ENCODE assay signal across 10 mouse cellular contexts in genomic region chr17:84274163-84274562, GRCm38 (mm10).
DNase-seq lines count a peak whose midpoint lies in the region; ATAC-seq and TF ChIP-seq lines count a peak whose summit lies in the region.
"Had no signal": no experiment of that assay in that cellular context is flagged by ENCODE, and none has a peak within 500 bp of the region (broad histone marks: within the 10 kb centered on the region; RNA-seq: fewer than 3 reads in every experiment).

No protein-coding gene starts in this region.

- ATAC-seq in forebrain, postnatal 0 days: peak; percentile 87

- H3K27me3 ChIP-seq in heart, adult 2 months (ENCODE audit: control insufficient read depth, insufficient read depth, low read length): no peaks in the 10 kb centered on the region
- H3K27me3 ChIP-seq in forebrain, postnatal 0 days (ENCODE audit: insufficient read depth, low read length): no peaks in the 10 kb centered on the region
- H3K27me3 ChIP-seq: CH12.LX had no signal

- 67% methylated on average over 6 of the region's 6 CpGs for WGBS in heart, adult 2 months
- 21% methylated on average over 6 of the region's 6 CpGs for WGBS in forebrain, postnatal 0 days

- no peaks in the 10 kb centered on the region for H3K79me2 ChIP-seq in heart, adult 2 months (replicated peaks; ENCODE audit: control insufficient read depth, insufficient read depth, low read length)

- H3K4me3 ChIP-seq in heart, adult 2 months: no peak overlapping the region
- no peak overlapping the region for H3K4me3 ChIP-seq in forebrain, postnatal 0 days (ENCODE audit: low read depth, low read length)

- no peaks in the 10 kb centered on the region for H3K9me3 ChIP-seq in forebrain, postnatal 0 days (ENCODE audit: low read length)

- H3K4me1 ChIP-seq in heart, adult 2 months (ENCODE audit: control insufficient read depth, insufficient read depth, low read length): peaks cover 14% of the 10 kb centered on the region
- H3K4me1 ChIP-seq in forebrain, postnatal 0 days (ENCODE audit: insufficient read depth): no peaks in the 10 kb centered on the region

- TF ChIP-seq POLR2A in heart, adult 2 months (IDR thresholded peaks at IDR 0.05; ENCODE audit: insufficient read depth, low read depth, low read length): no peak

- peak in 1 of 2 experiments; percentile 34 for DNase-seq in heart, adult 2 months
- no peak for DNase-seq in heart, postnatal 36 days
- DNase-seq in Muller cell, postnatal 12 days (ENCODE audit: inconsistent ontology term): peak; percentile 76
- DNase-seq in forebrain, postnatal 0 days: peak; percentile 41
- DNase-seq in lung, postnatal 36 days: peak; percentile 54
- no peak for DNase-seq in spleen, adult 12 weeks (ENCODE audit: low spot score)
- no peak for DNase-seq in left cerebral cortex, adult 18-20 months (ENCODE audit: low spot score in 2 of 2)
- DNase-seq in ovary, postnatal 14 days (ENCODE audit: low spot score): no peak
- DNase-seq: cerebellum, adult 18-20 months had no signal

- peak overlapping the region; percentile 31 for H3K27ac ChIP-seq in heart, adult 2 months
- H3K27ac ChIP-seq in forebrain, postnatal 0 days (ENCODE audit: low read depth, low read length): peak overlapping the region; percentile 54; the same call in 1 of the 2 replicates

- H3K9ac ChIP-seq in heart, adult 2 months (ENCODE audit: low read depth, low read length): no peak overlapping the region
- no peak overlapping the region for H3K9ac ChIP-seq in forebrain, postnatal 0 days

- no peak overlapping the region for H3K4me2 ChIP-seq in forebrain, postnatal 0 days (ENCODE audit: low read depth)

- intact Hi-C loops in heart, adult 2 months (cut with DNase I): loop anchor here (5.0 kb wide), 1 partner anchor 88 kb away; no protein-coding TSS in a partner anchor
- intact Hi-C loops in heart, postnatal 36 days (cut with DNase I): no loop called here

- TF ChIP-seq CTCF in heart, adult 2 months (IDR thresholded peaks at IDR 0.05): no peak
- peak; percentile 32 for TF ChIP-seq CTCF in forebrain, postnatal 0 days (IDR thresholded peaks at IDR 0.05; ENCODE audit: low read depth)

- TF ChIP-seq EP300 in heart, adult 2 months (IDR thresholded peaks at IDR 0.05; ENCODE audit: insufficient read depth, low read depth, low read length): no peak

- H3K36me3 ChIP-seq in heart, adult 2 months (ENCODE audit: control insufficient read depth, insufficient read depth, low read length): no peaks in the 10 kb centered on the region
- no peaks in the 10 kb centered on the region for H3K36me3 ChIP-seq in forebrain, postnatal 0 days (ENCODE audit: insufficient read depth)

Comparison
In these comparisons a context has a peak if more than half of its experiments do, and no peak if none do; other contexts are left out.
1. DNase-seq: peak in Muller cell, postnatal 12 days (single experiment), forebrain, postnatal 0 days (single experiment) and lung, postnatal 36 days (single experiment); none in heart, postnatal 36 days (0 of 2), spleen, adult 12 weeks (single experiment), left cerebral cortex, adult 18-20 months (0 of 2) and ovary, postnatal 14 days (single experiment).